Mouse (Mus musculus) liver, embryonic 14.5 days (tissue): ENCODE data around the gene Opcml. TPM values are rescaled to one million over a fixed set of nuclear protein-coding genes. Genes with fewer than 3 reads are reported as not detected.

Source experiments
- ATAC-seq: fragments of 200-750 bp; cut with Nextera tagmentation; 2 replicates; pipeline ENCODE4 v1.8.0; 2017; ENCODE audit warnings: moderate number of reproducible peaks, mild to moderate bottlenecking, moderate library complexity; ENCODE audit not compliant: insufficient read depth
- DNase-seq, 3 experiments: peaks; one replicate each; pipeline ENCODE4 v3.0.0-alpha.2; 2012 to 2013; ENCODE audit warnings: low read depth in 3 of 3, low spot score in 3 of 3
- H3K27ac ChIP-seq: fragments of 300-500 bp; sonication (generic); 2 replicates; pipeline ENCODE4 v1.5.1; 2014; ENCODE audit warnings: moderate library complexity, mild to moderate bottlenecking, control low read depth, inconsistent platforms
- H3K27me3 ChIP-seq: fragments of 300-500 bp; sonication (generic); 2 replicates; pipeline ENCODE4 v1.6.1; 2014; ENCODE audit warnings: mild to moderate bottlenecking, low read length, moderate library complexity; ENCODE audit not compliant: control insufficient read depth, insufficient read depth
- H3K36me3 ChIP-seq: fragments of 300-500 bp; sonication (generic); replicated peaks from 2 replicates; pipeline ENCODE4 v1.6.1; 2014; ENCODE audit warnings: low read depth; ENCODE audit not compliant: control insufficient read depth, insufficient read depth
- H3K4me1 ChIP-seq, 2 experiments: fragments of 200-500 bp in 1 of 2; fragments of 300-500 bp in 1 of 2; sonication (generic) in 1 of 2; replicated peaks; 2 replicates each; pipeline ENCODE4 v1.6.1; 2012 to 2014; ENCODE audit warnings: antibody characterized with exemption in 1 of 2, inconsistent platforms in 1 of 2, low read length in 1 of 2; ENCODE audit not compliant: control insufficient read depth in 2 of 2, insufficient read depth in 2 of 2
- H3K4me2 ChIP-seq: fragments of 300-500 bp; sonication (generic); 2 replicates; pipeline ENCODE4 v1.6.1; 2014; ENCODE audit warnings: low read depth, mild to moderate bottlenecking, control low read depth, moderate library complexity
- H3K4me3 ChIP-seq, 2 experiments: fragments of 200-500 bp in 1 of 2; fragments of 300-500 bp in 1 of 2; sonication (generic) in 1 of 2; 2 replicates each; pipeline ENCODE4 v1.5.1; 2012 to 2014; ENCODE audit warnings: low read depth in 2 of 2, low read length in 2 of 2, mild to moderate bottlenecking in 2 of 2, control low read depth in 1 of 2, inconsistent platforms in 1 of 2, moderate library complexity in 1 of 2; ENCODE audit not compliant: insufficient read depth in 1 of 2
- H3K9ac ChIP-seq: fragments of 300-500 bp; sonication (generic); replicated peaks from 2 replicates; pipeline ENCODE4 v1.6.1; 2014; ENCODE audit warnings: mild to moderate bottlenecking, control low read depth, moderate library complexity
- H3K9me3 ChIP-seq: fragments of 300-500 bp; sonication (generic); 2 replicates; pipeline ENCODE4 v1.6.1; 2016; ENCODE audit warnings: low read length, mixed read lengths; ENCODE audit not compliant: control insufficient read depth
- CTCF ChIP-seq: IDR thresholded peaks from 2 replicates; pipeline ENCODE4 v1.5.1; 2016; ENCODE audit warnings: antibody characterized with exemption, low read depth, control low read depth
- EP300 ChIP-seq: IDR thresholded peaks from 2 replicates; pipeline ENCODE4 v1.6.1; 2016; ENCODE audit warnings: antibody characterized with exemption, low read depth
- WGBS: fragments of 180-500 bp; shearing (Covaris S2); extraction: QIAGEN DNeasy Blood & Tissue Kit; methylation state at CpG from one replicate; pipeline ENCODE4 v1.1.7; 2014; ENCODE audit not compliant: insufficient replicate concordance; 5-methylcytosine and 5-hydroxymethylcytosine counted together
- polyA plus RNA-seq, 2 experiments: library from polyadenylated mRNA; depleted of rRNA in 1 of 2; stranded (reverse) in 1 of 2; unstranded in 1 of 2; fragments of >200 nt; fragmentation: Nextera tagmentation in 1 of 2; extraction: Ambion mirVana in 1 of 2; gene quantifications; 2 replicates each; pipeline versions ENCODE4 v1.2.1 to v1.2.3; 2012 to 2014

The Opcml gene
- polyA plus RNA-seq, 2 experiments = 0.03 TPM; not detected in 1

DNA sequence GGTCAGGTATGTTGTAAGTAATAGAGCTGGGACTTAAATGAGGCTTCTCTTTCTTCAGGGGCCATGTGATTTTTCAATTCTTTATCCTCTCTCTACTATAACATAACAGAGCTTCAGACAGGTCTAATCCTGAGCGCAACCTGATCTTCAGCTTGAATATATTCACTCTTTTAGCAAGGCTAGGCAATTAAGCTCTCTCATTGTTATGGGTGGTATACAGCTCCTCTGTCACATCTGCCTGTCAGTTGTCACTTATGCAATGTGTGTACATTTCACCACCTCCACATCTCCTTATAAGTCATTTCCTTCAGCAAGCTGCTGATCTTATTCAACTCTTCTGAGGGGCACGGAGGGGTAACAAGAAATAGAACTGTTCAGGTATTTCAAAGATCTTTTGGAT lies 924.0 kb downstream of the Opcml start:
- H3K27me3 ChIP-seq = no peaks in the 10 kb centered on the region
- 60% methylated on average over 2 of the region's 2 CpGs for whole genome bisulfite sequencing
- DNase-seq (no peak), ATAC-seq (no peak)
- no peaks in the 10 kb centered on the region for H3K36me3 ChIP-seq
- no peak overlapping the region for H3K9ac ChIP-seq
- TF ChIP-seq CTCF = no peak
- TF ChIP-seq EP300 = no peak
- no peak overlapping the region for H3K27ac ChIP-seq
- no peak overlapping the region for H3K4me3 ChIP-seq
- H3K4me2 ChIP-seq = no peak overlapping the region
- H3K9me3 ChIP-seq = no peaks in the 10 kb centered on the region
- H3K4me1 ChIP-seq = no peaks in the 10 kb centered on the region

DNA sequence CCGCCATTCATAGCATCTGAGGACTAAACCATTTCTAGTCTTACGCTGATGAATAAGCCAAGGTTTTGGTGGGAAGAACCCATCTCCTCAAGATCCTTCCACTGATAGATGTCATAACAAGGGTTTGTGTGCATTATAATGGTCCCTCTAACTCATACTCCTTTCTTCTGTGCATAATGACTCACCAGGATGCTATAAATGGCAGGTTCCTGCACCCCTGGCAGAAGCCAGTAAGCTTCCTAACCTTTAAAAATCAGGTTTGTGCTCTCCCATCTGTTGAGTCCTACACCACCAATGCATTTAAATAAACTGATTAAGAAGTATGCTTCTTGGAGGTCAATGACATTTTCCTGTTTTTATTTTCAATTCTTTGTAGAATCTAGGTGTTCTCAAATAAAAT lies 929.6 kb downstream of the Opcml start:
- H3K4me3 ChIP-seq = no peak overlapping the region
- H3K4me2 ChIP-seq = no peak overlapping the region
- H3K36me3 ChIP-seq = no peaks in the 10 kb centered on the region
- TF ChIP-seq EP300 (no peak), CTCF (no peak)
- no peaks in the 10 kb centered on the region for H3K4me1 ChIP-seq
- DNase-seq (no peak), ATAC-seq (no peak)
- H3K9me3 ChIP-seq = no peaks in the 10 kb centered on the region
- no peaks in the 10 kb centered on the region for H3K27me3 ChIP-seq
- no peak overlapping the region for H3K9ac ChIP-seq
- no peak overlapping the region for H3K27ac ChIP-seq
- 64% methylated on average over 2 of the region's 2 CpGs for WGBS

DNA sequence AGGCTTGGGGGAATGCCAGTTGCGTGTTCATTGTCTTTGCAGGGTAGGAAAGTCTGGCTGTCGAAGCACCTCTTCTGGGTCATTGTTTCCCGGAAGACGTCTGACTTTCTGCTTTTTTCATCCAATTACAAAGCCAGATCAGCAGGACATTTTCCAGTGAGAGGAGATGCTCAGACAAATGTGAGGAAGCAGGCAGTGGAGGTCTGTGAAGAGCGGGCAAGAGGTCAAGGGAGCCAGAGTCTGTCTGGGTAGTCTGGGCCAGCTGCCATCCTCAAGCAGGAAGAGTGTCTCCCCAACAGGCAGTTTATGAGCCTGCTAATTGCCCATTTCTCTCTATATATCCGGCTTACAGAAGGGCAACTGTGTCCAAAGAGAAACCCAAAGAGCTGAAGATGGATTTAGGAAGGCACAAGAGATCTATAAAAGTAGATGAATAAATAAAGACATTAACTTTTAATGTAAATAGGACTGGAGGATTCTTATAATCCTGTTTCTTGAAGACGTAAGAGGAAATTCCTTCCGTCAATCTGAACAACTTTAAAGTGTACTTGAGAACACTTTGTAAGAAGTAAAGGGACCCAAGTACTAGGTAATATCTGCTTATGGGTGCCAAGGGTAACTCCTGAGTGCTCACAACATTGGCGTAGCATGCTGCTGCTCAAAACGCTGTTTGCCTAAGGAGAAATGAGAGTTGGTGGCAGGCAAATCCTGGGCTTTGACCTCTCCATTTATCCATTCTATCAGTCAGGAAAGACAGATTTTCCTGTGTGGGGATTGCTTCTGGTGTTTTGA lies 941.4 kb downstream of the Opcml start:
- Histone ChIP-seq H3K36me3 (no peaks in the 10 kb centered on the region), H3K9ac (no peak overlapping the region), H3K27me3 (no peaks in the 10 kb centered on the region), H3K4me2 (no peak overlapping the region), H3K27ac (no peak overlapping the region), H3K4me1 (no peaks in the 10 kb centered on the region), H3K4me3 (no peak overlapping the region), H3K9me3 (no peaks in the 10 kb centered on the region)
- no peak for ATAC-seq
- no peak for TF ChIP-seq EP300
- TF ChIP-seq CTCF = no peak
- DNase-seq = no peak
- 65% methylated on average over 10 of the region's 10 CpGs for WGBS

DNA sequence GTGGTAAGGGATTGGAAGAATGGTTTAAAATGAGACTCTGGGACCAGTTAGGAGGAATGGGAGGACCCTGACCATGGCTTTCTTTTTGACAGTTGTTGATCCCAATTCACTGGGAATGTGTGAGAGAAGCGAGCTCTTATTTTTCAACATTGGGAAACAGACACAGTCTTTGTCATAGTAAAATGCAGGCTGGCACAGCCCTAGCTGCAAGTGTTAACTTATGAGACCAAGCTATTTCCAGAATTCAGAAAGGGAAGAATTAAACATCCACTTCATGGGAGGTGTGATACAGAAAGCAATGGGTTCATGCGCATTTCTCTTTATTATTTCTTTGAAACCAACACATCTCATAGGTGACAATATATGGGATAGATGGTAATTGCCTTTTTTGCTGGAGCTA lies 947.4 kb downstream of the Opcml start:
- Histone ChIP-seq H3K27ac (no peak overlapping the region), H3K4me1 (no peaks in the 10 kb centered on the region), H3K9ac (no peak overlapping the region), H3K9me3 (no peaks in the 10 kb centered on the region), H3K4me3 (no peak overlapping the region), H3K36me3 (no peaks in the 10 kb centered on the region), H3K4me2 (no peak overlapping the region), H3K27me3 (no peaks in the 10 kb centered on the region)
- no peak for TF ChIP-seq EP300
- TF ChIP-seq CTCF = no peak
- ATAC-seq (no peak), DNase-seq (no peak)
- WGBS = 65% methylated on average over 2 of the region's 2 CpGs

DNA sequence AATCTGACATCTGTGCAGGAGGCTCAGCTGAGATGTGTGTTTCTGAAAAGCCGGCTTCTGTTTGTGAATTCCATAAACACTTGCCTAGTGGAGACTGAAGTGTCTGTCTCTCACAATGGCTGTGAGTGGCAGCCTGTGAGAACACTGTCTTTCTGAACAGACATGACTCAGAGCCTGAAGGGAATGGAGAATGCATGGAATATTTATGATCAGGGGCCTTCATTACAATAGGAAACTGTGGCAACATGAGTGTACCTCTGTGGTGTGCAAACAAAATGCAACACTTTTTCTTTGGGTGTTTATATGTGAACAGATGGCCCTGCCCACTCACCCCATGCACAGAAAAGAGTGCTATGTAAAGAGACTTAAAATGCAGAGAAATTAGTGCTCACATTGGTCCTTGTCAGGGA lies 947.9 kb downstream of the Opcml start:
- 42% methylated on average over 1 of the region's 1 CpGs for WGBS
- Histone ChIP-seq H3K4me1 (no peaks in the 10 kb centered on the region), H3K36me3 (no peaks in the 10 kb centered on the region), H3K9ac (no peak overlapping the region), H3K9me3 (no peaks in the 10 kb centered on the region), H3K27ac (no peak overlapping the region), H3K27me3 (no peaks in the 10 kb centered on the region), H3K4me2 (no peak overlapping the region), H3K4me3 (no peak overlapping the region)
- TF ChIP-seq CTCF (no peak), EP300 (no peak)
- ATAC-seq (no peak), DNase-seq (no peak)
